Mouse (Mus musculus): ENCODE results near the gene Gm10401.

Gm10401 gene

GRCm38 (mm10) chr5:115098195-115098594, at the start of gene Gm10401:
Gene Gm10401 (minus strand): TSS chr5:115098295.
- no peak for DNase-seq (ENCODE audit: low spot score)

- DNase-seq (ENCODE audit: low spot score): no peak
These were observed 49.3 kb upstream of the Gm10401 start for GRCm38 (mm10) chr5:115147388-115147787.

- no peak for DNase-seq (ENCODE audit: low spot score)
These were observed 48.6 kb upstream of the Gm10401 start for GRCm38 (mm10) chr5:115146747-115147130.

GRCm38 (mm10) chr5:115145976-115146746, 48.1 kb upstream of the Gm10401 start:
- no peak for DNase-seq (ENCODE audit: low spot score)

GRCm38 (mm10) chr5:115145253-115145968, 47.3 kb upstream of the Gm10401 start:
- no peak for DNase-seq (ENCODE audit: low spot score)

- no peak for DNase-seq (ENCODE audit: low spot score)
These were observed 46.4 kb upstream of the Gm10401 start for GRCm38 (mm10) chr5:115144471-115144870.

- DNase-seq (ENCODE audit: low spot score): no peak
These were observed 45.5 kb upstream of the Gm10401 start for GRCm38 (mm10) chr5:115143552-115143951.

GRCm38 (mm10) chr5:115142166-115142697, 44.1 kb upstream of the Gm10401 start:
- no peak for DNase-seq (ENCODE audit: low spot score)

- DNase-seq (ENCODE audit: low spot score): no peak
These were observed 42.6 kb upstream of the Gm10401 start for GRCm38 (mm10) chr5:115140726-115141125.

- no peak for DNase-seq (ENCODE audit: low spot score)
These were observed 41.0 kb upstream of the Gm10401 start for GRCm38 (mm10) chr5:115139124-115139523.

- DNase-seq (ENCODE audit: low spot score): peak; percentile 90
These were observed 36.4 kb upstream of the Gm10401 start, which contains the start of gene Unc119b for GRCm38 (mm10) chr5:115134234-115135165. Gene Unc119b (minus strand): TSS chr5:115134975.

GRCm38 (mm10) chr5:115133358-115134066, 35.4 kb upstream of the Gm10401 start:
- no peak for DNase-seq (ENCODE audit: low spot score)

GRCm38 (mm10) chr5:115132465-115132864, 34.4 kb upstream of the Gm10401 start:
- DNase-seq (ENCODE audit: low spot score): no peak

GRCm38 (mm10) chr5:115129328-115129727, 31.2 kb upstream of the Gm10401 start:
- DNase-seq (ENCODE audit: low spot score): no peak

GRCm38 (mm10) chr5:115127421-115128179, 29.5 kb upstream of the Gm10401 start:
- no peak for DNase-seq (ENCODE audit: low spot score)

- no peak for DNase-seq (ENCODE audit: low spot score)
These were observed 28.6 kb upstream of the Gm10401 start for GRCm38 (mm10) chr5:115126578-115127312.

GRCm38 (mm10) chr5:115125211-115125871, 27.2 kb upstream of the Gm10401 start:
- peak; percentile 82 for DNase-seq (ENCODE audit: low spot score)

- DNase-seq (ENCODE audit: low spot score): no peak
These were observed 26.6 kb upstream of the Gm10401 start for GRCm38 (mm10) chr5:115124690-115125089.

- no peak for DNase-seq (ENCODE audit: low spot score)
These were observed 22.9 kb upstream of the Gm10401 start for GRCm38 (mm10) chr5:115120978-115121377.
